Mouse (Mus musculus): Measurements from ENCODE around the gene Trip13. TPM values are rescaled to one million over a fixed set of nuclear protein-coding genes. Genes with fewer than 3 reads are reported as not detected.
A peak's percentile ranks its signal among the peaks of the same experiment; 100 is the strongest.

Trip13 gene
- total RNA-seq (2021): under 1 TPM; 0.33 to 0.68 TPM

DNA sequence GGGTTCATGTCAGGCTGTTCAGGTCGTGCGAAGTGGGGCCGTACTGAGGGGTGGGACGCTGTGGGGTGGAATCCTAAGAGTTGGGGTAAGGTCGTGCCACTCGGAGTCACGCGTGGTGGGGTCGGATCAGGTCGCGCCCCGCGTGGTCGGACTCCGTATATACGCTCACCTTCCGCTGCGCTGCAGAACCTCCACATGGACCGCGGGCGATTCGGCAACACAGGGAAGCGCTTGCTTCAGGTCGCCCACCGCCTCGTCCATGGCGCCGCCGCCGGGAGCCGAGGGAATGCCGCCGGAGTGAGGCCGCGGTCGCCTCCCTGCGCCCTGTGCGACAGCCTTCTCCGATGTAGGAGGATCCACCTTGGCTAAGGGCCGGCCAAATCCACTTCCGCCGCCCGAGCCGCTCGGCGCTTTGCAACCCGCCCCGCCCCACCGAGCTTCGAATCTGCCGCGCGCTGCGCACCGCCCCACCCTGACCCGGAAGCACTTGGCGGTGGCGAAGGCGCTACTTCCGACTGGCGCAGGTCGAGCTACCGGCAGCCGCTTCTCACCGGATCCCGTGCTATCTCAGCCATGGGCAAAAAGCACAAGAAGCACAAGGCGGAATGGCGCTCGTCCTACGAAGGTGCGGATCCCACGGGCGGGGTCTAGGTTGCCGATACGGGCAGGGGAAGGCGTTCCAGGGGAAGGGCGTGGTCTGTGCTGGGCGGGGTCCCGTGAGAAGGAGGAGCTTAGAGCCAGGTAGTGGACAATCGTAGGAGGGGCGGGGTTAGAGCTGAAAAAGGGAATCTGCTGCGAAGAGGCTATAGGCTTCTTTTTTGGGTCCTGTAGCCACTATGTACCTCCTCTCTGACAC is at the start of gene Trip13, which contains the start of gene Brd9:
Gene Trip13, minus strand, starts transcription at position 464 of the 856 bp plus-strand sequence.
Gene Brd9, plus strand, starts transcription at position 491 of the 856 bp plus-strand sequence.
- intact Hi-C loops (cut with DNase I): no loop called here
- peak; percentile 92 to 97 for DNase-seq

DNA sequence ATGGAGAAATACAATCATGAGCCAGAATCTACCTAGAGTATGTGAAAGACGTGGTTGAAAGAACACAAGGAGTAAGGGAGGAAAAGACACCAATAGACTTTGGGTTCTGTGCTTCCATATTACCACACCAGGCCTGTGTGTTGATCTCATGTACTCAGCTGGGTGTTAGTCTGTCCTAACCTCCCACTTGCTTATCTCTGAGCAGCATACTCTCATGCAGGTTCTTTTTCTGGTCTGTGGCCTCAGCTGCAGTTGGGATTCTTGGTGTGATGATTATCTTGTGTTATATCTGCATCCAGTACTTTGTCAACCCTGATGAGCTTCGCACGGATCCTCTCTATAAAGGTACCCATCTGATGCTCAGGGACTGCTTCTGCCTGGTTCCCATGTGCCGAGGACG is 39.4 kb upstream of the Trip13 start:
- no peak for DNase-seq
- intact Hi-C loops (cut with DNase I): loop anchor here (1.0 kb wide), 1 partner anchor 7 kb away; no protein-coding TSS in a partner anchor

DNA sequence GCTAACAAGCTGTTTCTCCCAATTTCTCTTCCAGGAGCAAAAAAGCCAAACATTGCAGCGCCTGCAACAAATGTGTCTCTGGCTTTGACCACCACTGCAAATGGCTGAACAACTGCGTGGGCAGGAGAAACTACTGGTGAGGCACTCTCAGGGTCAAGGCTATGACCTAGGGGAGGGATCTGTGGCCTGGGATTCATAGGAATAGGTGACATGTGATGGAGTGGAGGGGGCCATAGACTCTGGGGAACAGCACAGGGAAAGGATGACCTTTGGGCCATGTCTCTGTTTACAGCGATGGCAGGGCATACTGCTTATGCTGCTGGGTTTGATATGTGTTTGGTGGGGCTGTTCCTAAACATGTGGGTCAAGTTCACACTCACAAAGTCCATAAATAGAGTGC is 36.9 kb upstream of the Trip13 start:
- intact Hi-C loops (cut with DNase I): no loop called here

DNA sequence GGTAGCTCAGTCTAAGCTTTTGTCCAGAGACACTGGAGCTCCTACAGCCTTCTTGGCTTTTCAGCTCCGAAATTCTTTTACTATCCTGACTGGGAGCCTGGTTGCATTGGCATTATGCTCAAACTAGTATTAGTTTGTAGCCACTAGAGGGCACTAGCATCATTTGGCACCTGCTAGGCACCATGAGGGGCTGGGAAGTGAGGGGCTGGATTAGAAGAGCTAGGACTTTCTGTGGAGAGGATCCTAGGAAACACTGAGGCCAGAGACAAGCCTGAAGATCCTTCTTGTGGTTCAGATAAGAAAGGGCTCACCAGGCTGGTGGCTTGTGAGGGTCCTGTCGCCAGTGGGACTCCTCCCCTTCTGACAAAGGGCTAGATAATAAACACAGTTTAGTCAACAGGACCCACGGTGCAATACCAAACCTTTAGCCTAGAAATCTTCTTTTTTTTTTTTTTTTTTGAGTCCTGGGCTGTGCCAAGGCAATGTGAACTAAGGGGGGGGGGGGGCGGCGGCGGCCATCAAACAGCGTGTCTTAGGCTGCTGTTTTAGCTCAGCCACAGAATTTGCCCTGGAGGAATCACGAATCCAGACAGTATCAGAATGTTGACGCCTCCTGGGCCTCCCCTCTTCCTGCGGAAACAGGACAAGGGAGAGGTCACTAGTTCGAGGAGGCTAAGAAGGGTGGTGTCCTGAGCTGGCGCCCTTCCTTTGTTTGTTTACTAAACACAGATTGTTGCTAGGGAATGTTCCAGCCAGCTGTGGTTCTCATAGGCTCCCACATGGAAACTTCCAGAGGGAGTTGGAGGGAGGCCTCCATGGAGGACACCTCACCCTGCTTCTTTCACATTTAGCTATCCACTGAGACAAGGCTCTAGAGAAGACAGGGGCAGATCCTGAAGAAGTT is 33.2 kb upstream of the Trip13 start:
- peak; percentile 83 to 87 for DNase-seq
- intact Hi-C loops (cut with DNase I): loop anchor here (1.0 to 2.0 kb wide), 3 partner anchors 20 to 331 kb away; no protein-coding TSS in a partner anchor

More for the DNA sequence above, 36.9 kb upstream of the Trip13 start:
- no peak for DNase-seq

DNA sequence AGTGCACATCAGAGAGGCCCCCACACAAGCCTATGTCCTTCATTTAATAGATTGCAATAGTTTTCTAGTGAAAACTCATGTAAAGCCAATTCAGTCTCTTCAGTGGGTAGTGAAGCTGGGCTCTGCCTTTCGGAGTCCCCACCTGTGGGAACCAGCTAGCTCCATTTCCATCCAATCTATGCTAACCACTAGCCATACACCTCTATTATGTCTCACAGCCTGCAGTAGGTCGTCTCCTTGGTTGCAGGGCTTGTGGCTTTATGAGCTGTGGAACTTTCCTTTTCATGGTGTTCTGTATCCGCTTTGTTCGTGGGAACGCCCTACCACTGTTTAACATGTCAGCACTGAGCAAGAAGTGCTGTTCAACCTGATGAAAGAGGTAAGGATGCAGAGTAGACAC is 26.0 kb upstream of the Trip13 start, which contains the start of gene Zdhhc11:
Gene Zdhhc11, plus strand, starts transcription at position 301 of the 400 bp plus-strand sequence.
- no peak for DNase-seq
- intact Hi-C loops (cut with DNase I): no loop called here

DNA sequence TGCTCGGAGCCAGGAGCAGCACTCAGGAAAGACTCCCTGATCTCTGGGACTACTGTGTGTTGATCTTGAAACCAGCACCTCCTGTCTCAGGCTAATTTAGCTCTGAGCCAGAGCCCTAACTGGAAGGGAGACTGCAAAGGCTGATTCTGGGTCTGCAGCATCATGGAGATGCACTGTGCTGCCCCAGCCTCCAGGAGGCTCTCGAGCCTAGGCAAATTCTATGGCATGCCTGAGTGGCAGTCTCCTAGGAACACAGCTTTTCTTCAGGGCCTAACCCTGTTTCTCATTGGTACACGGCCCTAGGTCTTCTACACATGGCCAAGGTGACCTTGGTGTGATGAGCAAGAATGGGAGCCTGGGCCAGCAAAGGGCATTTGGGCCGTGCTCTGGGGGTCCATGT is 23.6 kb upstream of the Trip13 start:
- intact Hi-C loops (cut with DNase I): no loop called here
- DNase-seq: no peak

DNA sequence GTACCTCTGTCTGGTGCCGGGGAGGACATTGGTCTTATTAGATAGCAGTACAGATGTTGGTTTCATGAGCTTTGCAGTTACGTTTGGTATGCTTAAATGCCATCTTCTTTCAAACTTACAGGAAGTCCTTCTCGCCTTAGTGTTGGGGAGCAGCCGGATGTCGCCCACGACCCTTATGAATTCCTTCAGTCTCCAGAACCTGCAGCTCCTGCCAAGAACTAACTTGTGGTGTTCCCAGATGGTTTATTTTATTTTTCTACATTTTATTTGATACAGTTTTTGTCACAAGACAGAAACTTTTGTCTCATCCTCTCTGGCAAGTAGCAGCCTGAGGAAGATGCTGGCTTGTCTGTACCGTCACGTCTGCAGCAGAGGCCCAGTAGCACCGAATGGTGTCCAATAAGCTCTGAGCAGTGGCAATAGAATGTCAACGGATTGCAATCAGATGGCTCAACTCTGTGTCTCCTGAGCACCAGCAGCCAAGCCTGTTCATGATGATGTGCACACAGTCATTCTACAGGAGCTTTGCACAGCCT is 22.6 kb upstream of the Trip13 start:
- DNase-seq: no peak
- intact Hi-C loops (cut with DNase I): no loop called here

DNA sequence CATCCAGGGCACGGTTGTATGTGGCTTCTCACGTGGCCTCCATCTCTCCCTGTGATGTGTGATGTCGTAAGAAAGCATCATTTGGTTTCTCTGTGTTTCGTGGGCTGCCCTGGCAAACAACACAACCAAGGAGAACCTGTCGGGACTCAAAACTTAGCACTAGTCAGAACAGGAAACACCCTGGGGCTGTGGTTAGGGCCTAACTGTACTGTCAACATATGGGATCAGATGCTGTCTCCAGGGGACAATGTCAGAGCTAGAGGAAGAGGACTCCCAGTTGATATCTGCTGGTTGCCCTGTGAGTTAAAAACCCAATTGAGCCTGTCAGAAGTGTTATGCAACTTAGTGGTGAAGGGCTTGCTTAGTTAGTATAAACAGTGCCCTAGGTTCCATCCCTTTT is 17.9 kb upstream of the Trip13 start:
- no peak for DNase-seq
- intact Hi-C loops (cut with DNase I): no loop called here

DNA sequence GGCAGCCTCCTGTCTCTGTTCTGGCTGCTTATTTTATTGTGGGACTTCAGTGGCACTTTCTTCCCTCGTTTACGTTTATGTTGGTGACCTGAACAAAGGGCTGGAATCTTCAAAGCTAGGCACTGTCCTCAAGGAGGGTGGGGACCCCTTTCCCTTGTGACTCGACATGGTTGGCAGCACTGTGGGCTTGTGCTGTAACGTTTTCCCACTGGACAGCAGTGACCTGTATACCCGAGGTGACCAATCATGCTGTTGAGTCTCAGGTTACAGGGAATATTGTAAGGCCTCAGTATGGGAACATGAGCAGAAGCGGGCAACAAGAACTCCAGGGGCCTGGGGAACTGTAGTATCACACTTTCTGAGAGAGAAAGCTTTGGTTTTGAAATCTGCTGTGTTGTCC is 17.1 kb upstream of the Trip13 start:
- intact Hi-C loops (cut with DNase I): no loop called here

DNA sequence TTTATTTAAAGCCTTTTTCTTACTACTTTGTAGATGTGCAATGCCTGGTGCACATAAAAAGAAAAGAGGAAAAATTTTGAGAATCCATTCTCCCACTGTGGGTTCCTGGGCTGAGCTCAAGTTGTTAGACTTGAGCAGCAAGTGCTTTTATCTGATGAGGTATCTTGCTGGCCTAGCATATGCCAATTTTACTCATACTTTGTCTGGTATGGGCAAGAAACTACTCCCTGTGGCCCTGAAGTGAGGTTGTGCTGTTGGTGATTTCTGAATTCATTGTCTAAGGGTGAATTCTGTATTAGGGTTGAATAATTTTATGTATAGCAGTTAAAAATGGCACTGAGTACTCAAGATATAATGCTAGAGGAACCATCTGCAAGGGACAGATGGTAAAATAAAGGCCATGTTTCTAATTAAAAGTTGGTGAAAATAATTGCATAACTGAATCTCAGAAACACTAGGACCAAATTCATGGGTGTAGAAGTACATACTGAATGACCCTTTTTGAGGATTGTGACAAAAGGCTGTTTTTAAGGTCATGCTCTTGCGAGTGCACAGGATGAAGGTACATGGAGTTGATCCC is 16.1 kb upstream of the Trip13 start:
- DNase-seq: no peak
- intact Hi-C loops (cut with DNase I): no loop called here

More for the DNA sequence above, 17.1 kb upstream of the Trip13 start:
- DNase-seq: no peak

DNA sequence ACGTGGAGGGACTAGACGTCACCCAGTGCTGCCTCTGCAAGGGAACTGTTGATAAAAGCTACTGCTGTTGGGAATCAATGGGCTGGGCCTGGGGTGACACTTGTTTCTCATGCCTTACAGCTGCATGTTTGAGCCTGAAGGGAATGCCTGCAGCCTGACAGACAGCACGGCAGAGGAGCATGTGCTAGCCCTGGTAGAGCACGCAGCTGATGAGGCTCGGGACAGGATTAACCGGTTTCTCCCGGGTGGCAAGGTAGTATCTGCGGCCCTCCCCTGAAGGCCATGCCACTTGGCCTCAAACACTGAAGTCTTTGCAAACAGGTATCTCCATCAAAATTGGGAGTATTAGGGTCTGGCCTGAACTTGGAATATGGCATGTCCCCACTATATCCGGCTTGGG is 7.0 kb upstream of the Trip13 start:
- intact Hi-C loops (cut with DNase I): no loop called here
- no peak for DNase-seq

DNA sequence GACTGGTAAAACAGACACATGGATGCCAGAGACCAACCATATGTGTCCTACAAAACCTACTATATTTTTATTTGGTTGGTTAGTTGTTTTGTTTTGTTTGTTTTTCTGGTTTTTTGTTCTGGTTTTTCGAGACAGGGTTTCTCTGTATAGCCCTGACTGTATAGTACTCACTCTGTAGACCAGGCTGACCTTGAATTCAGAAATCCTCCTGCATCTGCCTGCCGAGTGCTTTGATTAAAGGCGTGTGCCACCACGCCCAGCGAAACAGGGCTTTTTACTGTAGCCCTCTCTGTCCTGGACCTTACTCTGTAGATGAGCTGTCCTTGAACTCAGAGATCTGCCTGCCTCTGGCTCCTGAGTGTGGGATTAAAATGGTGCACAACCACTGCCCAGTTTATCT is 1.5 kb upstream of the Trip13 start:
- intact Hi-C loops (cut with DNase I): no loop called here
- DNase-seq: no peak

DNA sequence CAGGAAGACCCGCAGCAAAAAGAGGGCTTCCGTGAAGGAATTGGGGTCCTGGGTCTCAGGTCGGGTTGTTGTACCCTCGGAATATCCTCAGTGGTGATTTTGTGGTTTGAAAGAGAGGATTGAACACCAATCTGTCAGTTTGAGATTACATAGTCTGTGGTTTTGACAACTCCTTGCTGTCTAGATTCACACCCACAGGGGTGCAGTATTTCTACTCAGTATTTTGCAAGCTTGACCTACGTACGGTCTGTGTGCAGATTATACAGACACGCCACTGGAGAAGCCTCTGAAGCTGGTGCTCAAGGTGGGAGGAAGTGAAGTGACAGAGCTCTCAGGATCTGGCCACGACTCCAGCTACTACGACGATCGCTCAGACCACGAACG is 585 bp upstream of the Trip13 start:
- intact Hi-C loops (cut with DNase I): no loop called here
- DNase-seq: no peak

DNA sequence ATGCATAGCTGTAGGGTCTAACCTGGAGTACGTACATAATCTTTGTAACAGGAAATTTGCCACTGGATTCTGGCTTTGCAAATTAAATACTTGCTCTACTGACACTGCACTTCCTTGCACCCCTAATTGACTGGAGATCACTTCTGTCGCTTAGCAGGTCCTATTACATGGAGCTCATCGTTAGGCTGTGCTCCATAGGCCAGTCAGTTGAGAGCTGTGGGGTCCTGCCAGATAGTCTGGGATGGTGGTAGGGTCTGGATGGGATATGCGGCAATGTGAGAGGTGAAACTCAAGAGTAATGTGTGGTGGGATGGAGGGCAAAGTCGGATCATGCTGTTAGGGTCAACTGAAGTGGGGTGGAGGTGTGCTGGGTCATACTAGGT is 655 bp downstream of the Trip13 start:
- DNase-seq: no peak
- intact Hi-C loops (cut with DNase I): no loop called here

DNA sequence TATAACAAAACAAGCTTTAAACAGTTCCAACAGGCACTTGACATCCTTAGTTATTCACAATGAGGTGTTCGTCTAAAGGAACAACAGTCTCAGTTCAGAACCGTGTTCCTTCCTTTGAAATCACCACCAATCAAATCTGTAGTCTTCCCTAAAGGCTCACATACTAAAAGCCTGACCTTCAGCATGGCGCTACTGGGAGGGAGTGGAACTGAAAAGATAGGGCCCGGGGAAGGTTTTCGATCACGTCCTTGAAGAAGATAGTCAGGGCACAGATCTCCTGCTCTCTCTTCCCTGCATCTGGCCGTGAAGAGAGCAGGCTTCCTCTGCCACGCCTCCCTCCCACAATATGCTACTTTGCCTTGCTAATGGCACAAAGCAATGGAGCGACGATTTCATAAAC is 5.4 kb downstream of the Trip13 start:
- no peak for DNase-seq
- intact Hi-C loops (cut with DNase I): no loop called here

DNA sequence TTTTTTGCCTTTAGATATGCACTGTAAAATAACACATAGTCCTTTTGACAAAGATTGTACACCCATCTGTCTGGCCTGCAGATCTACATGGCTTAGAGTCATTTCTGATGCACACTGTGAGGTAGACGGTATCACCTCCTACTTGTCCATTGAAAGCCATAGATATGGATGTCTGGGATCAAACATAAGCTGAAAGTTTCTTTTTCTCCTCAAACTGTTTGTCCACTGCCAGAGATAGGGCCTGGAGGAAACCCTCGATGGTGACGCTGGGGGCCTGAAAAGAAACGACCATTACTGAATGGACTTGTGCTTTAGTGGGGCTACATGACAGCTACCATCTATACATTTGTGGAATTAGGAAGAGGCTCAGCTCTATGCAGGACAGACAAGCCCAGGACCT is 24.5 kb downstream of the Trip13 start:
- no peak for DNase-seq
- intact Hi-C loops (cut with DNase I): no loop called here

DNA sequence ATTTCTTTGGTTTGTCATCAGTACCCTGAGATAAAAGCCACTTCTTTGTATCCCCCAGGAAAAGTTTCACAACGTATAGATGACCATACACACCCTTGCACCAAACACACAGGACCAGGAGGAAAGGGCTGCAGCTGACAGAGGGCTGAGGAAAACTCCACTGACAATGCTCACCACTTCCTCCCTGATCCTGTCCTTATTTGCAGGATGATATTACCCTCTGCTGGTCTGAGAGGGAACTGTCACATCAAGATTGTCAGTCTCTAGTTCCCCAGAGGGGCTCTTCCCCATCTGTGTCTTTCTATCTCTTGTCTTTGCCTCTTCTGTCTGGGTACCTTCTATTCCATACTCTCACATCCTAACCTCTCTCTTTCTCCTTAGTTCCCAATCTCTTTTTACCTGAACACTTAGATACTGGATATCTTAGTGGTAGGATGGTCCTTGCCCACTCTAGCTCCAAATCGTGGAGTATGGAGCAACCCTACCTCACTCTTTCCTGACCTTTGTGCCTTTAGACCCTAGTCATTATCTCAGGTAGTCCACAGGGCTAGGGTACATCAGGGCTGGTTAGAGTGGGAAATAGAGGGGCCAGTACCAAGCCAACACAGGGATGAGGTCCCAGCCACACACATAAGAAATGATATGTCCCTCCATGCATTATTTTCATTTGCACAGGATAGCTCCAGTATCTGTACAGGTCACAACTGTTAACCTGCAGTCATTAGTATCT is 29.7 kb downstream of the Trip13 start:
- intact Hi-C loops (cut with DNase I): loop anchor here (1.0 to 5.0 kb wide), 4 partner anchors 77 to 395 kb away; no protein-coding TSS in a partner anchor
- peak; percentile 28 to 43 for DNase-seq

DNA sequence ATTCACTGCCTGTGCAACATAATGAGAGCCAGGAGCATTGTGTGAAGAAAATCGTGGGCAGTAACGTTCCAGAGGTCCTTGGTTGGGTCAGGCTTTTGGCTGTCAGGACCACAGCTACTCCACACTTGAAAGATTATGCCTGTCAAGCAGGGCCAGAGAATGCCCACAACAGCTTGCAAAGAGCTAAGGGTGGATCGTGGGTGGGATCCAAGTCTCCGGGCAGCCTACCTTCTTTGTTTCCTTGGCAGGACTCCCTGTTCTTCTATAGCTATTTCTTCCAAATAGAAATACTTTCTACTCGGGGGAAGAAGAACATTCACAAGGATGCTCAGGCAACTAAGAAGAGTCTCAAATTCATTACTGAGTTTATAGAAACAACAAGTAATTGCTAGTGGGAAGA is 30.4 kb downstream of the Trip13 start:
- no peak for DNase-seq
- intact Hi-C loops (cut with DNase I): loop anchor here (1.0 to 5.0 kb wide), 4 partner anchors 76 to 394 kb away; no protein-coding TSS in a partner anchor

DNA sequence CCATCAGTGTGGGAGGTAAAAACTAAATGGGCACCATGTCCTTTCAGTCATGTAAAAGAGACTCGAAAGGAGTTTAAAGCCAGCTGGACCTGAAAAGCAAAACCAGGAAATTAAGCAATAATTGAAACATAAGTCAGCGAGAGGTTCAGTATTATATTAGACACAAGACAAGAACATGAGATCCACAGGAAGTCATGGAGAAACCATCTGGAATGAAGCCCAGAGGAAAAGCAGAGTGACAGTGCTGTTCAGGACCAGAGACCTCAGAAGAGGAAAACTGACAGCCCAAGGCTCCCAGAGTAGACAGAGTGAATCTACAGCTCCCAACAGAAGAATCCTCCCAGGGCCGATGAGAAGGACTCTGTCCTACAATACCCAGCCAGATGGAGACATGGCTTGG is 40.0 kb downstream of the Trip13 start:
- no peak for DNase-seq

More for the DNA sequence above, 40.0 kb downstream of the Trip13 start:
- intact Hi-C loops (cut with DNase I): no loop called here

Data from heart, postnatal 36 days (tissue).